Mouse (Mus musculus): ENCODE results near the gene Pgd. TPM values are rescaled to one million over a fixed set of nuclear protein-coding genes. Genes with fewer than 3 reads are reported as not detected.
A peak's percentile ranks its signal among the peaks of the same experiment; 100 is the strongest.

The Pgd gene
- polyA plus RNA-seq, 1 experiment from 2014 or later: 94.4 TPM

DNA sequence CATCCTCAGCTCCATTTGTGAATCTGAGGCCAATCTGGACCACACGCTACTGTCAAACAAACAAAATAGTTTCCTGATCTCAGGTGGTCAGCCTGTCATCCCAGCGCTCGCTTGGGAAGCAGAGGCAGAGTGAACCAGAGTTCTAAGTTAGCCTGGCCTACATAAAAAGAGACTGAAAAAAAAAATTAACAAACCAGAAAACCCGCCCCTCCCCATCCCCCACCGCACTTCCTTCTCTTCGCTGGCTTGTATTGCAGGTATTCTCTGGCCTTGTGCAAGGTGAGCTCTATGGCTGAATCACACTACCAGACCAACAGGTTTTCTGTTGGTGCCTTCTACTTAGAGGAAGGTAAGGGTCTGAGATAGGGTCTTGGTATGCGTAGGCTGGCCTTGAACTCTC, 19.0 kb downstream of the Pgd start:
- no peak overlapping the region for H3K27ac ChIP-seq (replicated peaks)
- peaks cover 28% of the 10 kb centered on the region for H3K36me3 ChIP-seq
- no peaks in the 10 kb centered on the region for H3K27me3 ChIP-seq
- no peak overlapping the region for H3K4me3 ChIP-seq
- no peaks in the 10 kb centered on the region for H3K9me3 ChIP-seq
- H3K4me2 ChIP-seq (replicated peaks): no peak overlapping the region
- ATAC-seq (replicated peaks): no peak
- H3K4me1 ChIP-seq: peaks cover 3% of the 10 kb centered on the region; the same call in 1 of the 2 replicates
- no peak overlapping the region for H3K9ac ChIP-seq (replicated peaks)
- whole genome bisulfite sequencing: 87% methylated on average over 7 of the region's 7 CpGs

DNA sequence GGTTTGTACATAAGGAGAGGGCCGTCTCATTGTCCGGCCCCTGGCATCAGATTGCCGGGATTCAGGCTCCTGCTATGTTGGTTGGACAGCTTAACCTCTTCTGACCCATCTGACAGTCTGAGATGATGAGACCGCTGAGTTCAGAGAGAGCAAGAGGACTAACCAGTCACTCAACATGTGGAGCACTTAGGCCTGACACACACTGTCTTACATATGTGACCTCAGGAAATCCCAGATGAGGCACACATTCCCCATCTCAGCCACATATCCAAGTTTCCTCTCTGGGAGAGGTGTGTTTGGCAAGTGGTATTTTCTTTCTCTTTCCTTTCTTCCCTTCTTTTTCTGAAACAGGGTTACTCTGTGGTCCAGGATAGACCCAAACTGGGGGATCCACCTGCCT, 21.4 kb downstream of the Pgd start:
- Histone ChIP-seq H3K9me3 (no peaks in the 10 kb centered on the region), H3K27me3 (no peaks in the 10 kb centered on the region), H3K4me2 (replicated peaks) (no peak overlapping the region), H3K4me1 (peaks cover 3% of the 10 kb centered on the region; the same call in 1 of the 2 replicates), H3K27ac (replicated peaks) (no peak overlapping the region), H3K9ac (replicated peaks) (no peak overlapping the region), H3K36me3 (peaks cover 9% of the 10 kb centered on the region), H3K4me3 (no peak overlapping the region)
- WGBS: 93% methylated on average over 4 of the region's 4 CpGs
- ATAC-seq (replicated peaks): no peak

DNA sequence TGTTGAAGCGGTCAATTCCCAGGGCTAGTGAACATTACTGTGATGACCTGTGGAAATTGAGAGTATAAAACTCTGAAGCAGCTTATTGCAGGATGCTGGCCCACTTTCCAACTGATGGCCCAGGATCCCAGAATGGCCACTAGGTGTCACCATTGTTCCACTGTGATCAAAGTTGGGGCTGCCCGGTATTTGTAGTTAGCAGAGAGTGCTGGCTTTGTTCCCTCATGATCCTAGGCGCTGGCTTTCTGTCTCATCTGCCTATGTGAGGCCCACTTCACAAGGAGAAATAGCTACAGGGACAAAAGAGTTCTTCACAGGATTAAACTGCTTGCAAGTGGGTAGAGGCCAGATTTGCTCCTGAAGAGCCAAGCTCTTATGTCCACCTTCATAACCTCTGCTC, 22.1 kb downstream of the Pgd start:
- H3K27me3 ChIP-seq: no peaks in the 10 kb centered on the region
- H3K36me3 ChIP-seq: 0 out of 2 replicates have a peak, but pooled peaks cover 2% of the 10 kb centered on the region
- peaks cover 3% of the 10 kb centered on the region; the same call in 1 of the 2 replicates for H3K4me1 ChIP-seq
- no peak overlapping the region for H3K4me3 ChIP-seq
- 3% methylated on average over 3 of the region's 3 CpGs for WGBS
- no peak overlapping the region for H3K4me2 ChIP-seq (replicated peaks)
- no peak overlapping the region for H3K9ac ChIP-seq (replicated peaks)
- no peaks in the 10 kb centered on the region for H3K9me3 ChIP-seq
- no peak overlapping the region; the same call in 1 of the 2 replicates for H3K27ac ChIP-seq (replicated peaks)
- peak; percentile 90 for ATAC-seq (replicated peaks)

DNA sequence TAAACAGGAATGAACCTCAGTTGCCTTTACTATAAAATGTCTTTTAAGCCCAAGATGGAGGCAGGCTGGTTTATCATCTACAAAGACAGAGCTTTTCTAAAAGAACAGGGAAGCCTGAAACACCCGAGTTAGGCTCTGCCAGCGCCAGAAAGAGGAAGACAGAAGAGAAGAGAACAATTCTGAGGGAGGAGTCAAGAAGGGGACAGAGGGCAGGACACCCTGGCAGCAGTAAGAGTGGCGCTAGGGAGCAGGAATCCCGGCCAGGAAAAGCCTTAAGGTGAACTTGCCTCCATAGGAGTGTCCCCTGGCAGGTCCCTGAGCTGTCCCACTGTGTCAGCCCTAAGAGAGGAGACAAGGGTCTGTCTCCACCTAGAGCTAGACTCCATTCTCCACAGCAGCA, 23.0 kb downstream of the Pgd start:
- ATAC-seq (replicated peaks): no peak
- no peak overlapping the region for H3K9ac ChIP-seq (replicated peaks)
- H3K4me1 ChIP-seq: peaks cover 3% of the 10 kb centered on the region; the same call in 1 of the 2 replicates
- H3K9me3 ChIP-seq: no peaks in the 10 kb centered on the region
- no peak overlapping the region for H3K4me3 ChIP-seq
- WGBS: 22% methylated on average over 4 of the region's 4 CpGs
- H3K4me2 ChIP-seq (replicated peaks): no peak overlapping the region
- H3K27me3 ChIP-seq: no peaks in the 10 kb centered on the region
- no peak overlapping the region for H3K27ac ChIP-seq (replicated peaks)
- no peaks in the 10 kb centered on the region for H3K36me3 ChIP-seq

DNA sequence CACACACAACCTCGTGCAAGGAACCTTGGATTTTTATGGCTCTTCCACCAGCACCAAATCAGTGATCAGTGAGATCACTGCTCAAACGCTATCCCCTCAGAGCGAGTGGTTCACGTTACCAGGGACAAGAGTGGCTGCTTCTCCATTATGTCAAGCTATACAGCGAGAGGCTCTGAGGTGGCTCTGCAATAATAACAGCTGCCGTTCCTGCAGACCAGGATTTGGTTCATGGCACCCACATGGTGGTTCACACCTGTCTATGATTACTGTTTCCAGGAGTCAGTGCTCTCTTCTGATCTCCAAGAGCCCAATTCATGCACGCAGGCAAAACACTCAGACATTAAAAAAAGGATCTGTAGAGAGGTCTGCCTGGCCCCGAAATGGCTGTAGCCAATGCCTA, 28.1 kb downstream of the Pgd start:
- ATAC-seq (replicated peaks): no peak
- H3K9me3 ChIP-seq: no peaks in the 10 kb centered on the region
- H3K4me2 ChIP-seq (replicated peaks): no peak overlapping the region
- no peaks in the 10 kb centered on the region for H3K27me3 ChIP-seq
- H3K4me1 ChIP-seq: peaks cover 8% of the 10 kb centered on the region
- no peak overlapping the region for H3K9ac ChIP-seq (replicated peaks)
- 88% methylated on average over 8 of the region's 8 CpGs for WGBS
- H3K27ac ChIP-seq (replicated peaks): no peak overlapping the region
- no peaks in the 10 kb centered on the region for H3K36me3 ChIP-seq
- no peak overlapping the region for H3K4me3 ChIP-seq

DNA sequence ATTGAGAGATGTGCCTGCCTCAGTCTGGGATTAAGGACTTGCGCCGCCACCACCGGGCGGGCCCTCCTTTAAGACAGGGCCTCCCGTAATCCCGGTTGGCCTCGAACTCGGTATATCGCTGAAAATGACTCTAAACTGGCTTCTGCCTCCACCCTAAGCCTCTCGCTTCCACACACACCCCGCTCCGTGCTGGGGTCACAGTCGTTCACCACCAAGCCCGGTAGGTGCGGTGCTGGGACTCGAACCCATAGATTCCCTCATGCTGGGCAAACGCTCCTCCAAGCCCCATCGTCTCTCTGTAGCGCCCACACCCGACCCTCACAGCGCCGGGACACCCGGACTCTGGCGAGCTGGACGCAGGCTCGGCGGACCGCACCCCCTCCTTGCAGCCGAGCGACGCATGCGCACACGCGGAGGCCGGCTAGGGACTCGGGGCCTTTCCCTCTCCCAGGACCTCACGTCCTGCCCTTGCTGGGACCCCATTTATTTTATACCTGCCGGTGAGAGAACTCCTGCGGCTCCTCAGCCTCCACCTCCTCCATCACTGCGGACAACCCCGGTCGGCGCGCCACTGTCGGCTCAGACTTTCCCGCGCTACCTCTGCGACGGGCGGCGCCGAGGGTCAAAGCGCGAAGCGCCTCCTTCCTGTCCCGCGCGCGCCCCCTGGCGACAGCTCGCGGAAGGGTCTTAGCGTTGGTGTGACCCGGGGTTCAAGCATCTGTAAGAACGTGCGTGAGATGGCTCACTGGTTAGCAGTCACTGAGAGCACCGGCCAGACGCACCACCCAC, 29.4 kb downstream of the Pgd start, which contains the start of gene Cenps:
TSS of gene Cenps (minus strand) at position 648 of the 789 bp plus-strand sequence.
- Histone ChIP-seq H3K4me1 (peaks cover 8% of the 10 kb centered on the region), H3K9ac (replicated peaks) (peak within 1 kb of the TSS; percentile 66), H3K4me2 (replicated peaks) (peak within 1 kb of the TSS; percentile 79), H3K36me3 (no peaks in the 10 kb centered on the region), H3K4me3 (peak within 1 kb of the TSS; percentile 69), H3K27ac (replicated peaks) (peak within 1 kb of the TSS; percentile 87), H3K27me3 (no peaks in the 10 kb centered on the region), H3K9me3 (no peaks in the 10 kb centered on the region)
- ATAC-seq (replicated peaks): peak; percentile 90
- WGBS: under 1% methylated on average over 68 of the region's 68 CpGs

DNA sequence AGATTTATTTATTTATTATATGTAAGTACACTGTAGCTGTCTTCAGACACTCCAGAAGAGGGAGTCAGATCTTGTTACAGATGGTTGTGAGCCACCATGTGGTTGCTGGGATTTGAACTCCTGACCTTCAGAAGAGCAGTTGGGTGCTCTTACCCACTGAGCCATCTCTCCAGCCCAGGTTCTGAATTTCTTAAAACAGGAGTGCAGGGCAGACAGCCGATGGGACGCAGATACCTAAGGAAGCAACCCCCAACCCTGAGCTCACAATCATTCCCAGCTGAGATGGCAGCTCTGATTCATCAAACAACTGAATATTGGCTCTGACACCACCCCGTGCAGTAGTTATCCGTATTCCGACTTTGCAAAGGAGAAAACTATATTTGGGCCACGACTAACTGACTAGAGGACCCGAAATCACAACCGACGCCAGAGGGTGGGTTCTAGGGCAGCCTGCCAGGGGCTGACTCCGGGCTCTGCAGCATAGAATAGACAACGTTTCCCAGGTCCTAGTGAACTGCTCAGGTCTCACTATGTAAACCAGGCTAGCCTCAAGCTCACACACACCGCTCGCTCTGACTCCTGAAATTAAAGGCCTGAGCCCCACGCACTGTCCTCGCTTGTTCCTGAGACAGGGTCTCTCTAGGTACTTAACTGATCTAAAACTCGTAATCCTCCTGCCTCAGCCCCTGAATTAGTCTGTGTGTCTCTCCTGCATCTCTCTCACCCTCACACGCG, 30.3 kb downstream of the Pgd start:
- H3K9me3 ChIP-seq: no peaks in the 10 kb centered on the region
- ATAC-seq (replicated peaks): peak; percentile 18; the same call in 1 of the 2 replicates
- H3K27me3 ChIP-seq: no peaks in the 10 kb centered on the region
- H3K27ac ChIP-seq (replicated peaks): 0 out of 2 replicates have a peak overlapping the region, but pooled peaks have one; percentile 87
- no peaks in the 10 kb centered on the region for H3K36me3 ChIP-seq
- H3K4me2 ChIP-seq (replicated peaks): peak overlapping the region; percentile 79
- H3K4me1 ChIP-seq: peaks cover 8% of the 10 kb centered on the region
- 58% methylated on average over 18 of the region's 18 CpGs for WGBS
- H3K4me3 ChIP-seq: peak overlapping the region; percentile 69
- peak overlapping the region; percentile 66 for H3K9ac ChIP-seq (replicated peaks)

DNA sequence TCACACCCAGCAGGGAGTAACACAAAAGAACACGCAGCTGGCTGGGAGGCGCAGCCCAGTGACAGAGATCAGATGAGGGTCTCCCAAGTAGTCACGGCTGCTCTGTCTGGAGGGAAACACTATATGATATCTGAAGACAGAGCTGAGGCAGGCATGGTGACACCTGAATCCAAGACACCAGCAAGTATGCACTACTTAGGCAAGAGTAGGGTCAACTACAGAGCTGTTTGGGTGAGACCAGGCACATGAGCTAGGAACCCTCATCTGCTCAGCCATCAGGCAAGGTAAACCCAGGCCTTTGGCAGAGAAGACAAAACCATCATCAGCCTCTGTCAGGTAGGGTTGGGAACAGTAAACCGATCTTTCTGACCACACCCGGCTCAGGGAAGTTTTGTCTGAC, 33.2 kb downstream of the Pgd start:
- 83% methylated on average over 5 of the region's 5 CpGs for WGBS

DNA sequence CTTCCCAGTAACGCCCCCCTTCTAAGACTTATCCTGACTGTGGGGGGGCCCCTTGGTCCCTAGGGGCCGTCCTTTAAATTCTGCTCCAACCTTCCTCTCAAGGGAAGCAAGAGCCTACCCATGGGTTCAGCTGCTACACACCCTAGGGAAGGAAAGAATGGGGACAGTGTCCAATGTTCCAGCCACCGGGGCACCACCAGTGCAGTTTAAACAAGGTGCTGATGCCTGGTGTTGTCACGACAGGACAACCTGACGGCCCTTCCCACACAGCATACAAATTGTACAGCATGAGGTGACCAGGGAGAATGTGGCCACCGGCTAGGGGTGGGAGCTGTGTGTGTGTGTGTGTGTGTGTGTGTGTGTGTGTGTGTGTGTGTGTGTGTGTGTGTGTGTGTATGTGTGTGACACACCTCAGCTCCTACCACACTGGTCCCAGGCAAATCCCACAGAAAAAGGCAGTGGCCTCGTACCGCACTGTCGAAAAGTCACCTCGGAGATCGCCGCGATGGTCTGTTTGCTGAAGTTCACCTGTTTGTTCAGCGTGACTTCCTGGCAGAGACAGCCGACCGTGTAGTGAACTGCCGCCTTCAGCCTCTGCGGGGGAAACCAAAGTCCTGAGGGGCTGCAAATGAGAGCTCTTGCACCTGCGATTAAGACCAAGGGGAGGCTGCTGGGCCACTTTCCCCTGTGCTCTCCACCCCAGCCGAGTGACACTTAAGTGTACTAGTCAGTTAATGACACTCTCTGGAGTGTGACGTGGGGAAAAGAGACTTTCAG, 34.6 kb downstream of the Pgd start:
- Histone ChIP-seq H3K4me1 (peaks cover 8% of the 10 kb centered on the region), H3K36me3 (peaks cover 9% of the 10 kb centered on the region; the same call in 1 of the 2 replicates), H3K9ac (replicated peaks) (no peak overlapping the region), H3K9me3 (no peaks in the 10 kb centered on the region), H3K4me3 (no peak overlapping the region), H3K27ac (replicated peaks) (no peak overlapping the region), H3K4me2 (replicated peaks) (no peak overlapping the region), H3K27me3 (no peaks in the 10 kb centered on the region)
- no peak for ATAC-seq (replicated peaks)
- WGBS: 94% methylated on average over 21 of the region's 21 CpGs

More for the DNA sequence above, 33.2 kb downstream of the Pgd start:
- Histone ChIP-seq H3K9me3 (no peaks in the 10 kb centered on the region), H3K4me3 (no peak overlapping the region), H3K27ac (replicated peaks) (no peak overlapping the region), H3K36me3 (peaks cover 9% of the 10 kb centered on the region; the same call in 1 of the 2 replicates), H3K27me3 (no peaks in the 10 kb centered on the region), H3K9ac (replicated peaks) (no peak overlapping the region), H3K4me2 (replicated peaks) (no peak overlapping the region), H3K4me1 (peaks cover 8% of the 10 kb centered on the region)
- no peak for ATAC-seq (replicated peaks)

DNA sequence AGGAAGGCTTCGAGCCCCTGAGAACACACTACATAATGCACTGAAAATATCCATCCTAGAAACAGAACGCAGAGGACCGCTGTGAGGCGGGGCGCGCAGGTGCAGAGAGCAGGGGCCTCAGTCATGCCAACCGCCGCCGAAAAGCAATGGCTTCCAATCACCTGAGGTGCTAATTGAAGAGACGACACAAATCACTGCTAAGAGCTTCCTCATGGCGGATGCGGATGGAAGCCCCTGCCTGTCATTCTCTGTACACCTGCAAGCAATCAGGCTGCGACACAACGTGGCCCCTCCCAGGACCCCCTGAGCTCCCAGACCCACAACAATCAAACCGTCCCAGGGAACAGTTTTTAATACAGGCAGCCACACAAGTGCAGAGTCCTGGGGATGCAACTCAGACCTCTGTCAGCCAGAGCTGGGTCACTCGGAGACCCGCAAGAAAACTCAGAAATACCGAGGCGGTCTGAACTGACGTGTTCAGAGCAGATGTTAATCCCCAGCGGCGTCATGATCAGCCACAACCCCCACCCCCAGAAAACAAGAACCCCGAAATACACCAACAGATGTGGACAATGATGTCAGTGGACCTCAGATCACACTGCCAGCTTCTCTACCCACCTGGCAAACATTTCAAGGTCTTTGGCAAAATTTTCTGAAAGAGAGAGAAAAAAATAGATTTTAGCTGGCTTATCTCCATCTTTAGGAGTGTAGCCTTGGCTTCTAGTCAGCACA, 35.4 kb downstream of the Pgd start:
- peaks cover under 1% of the 10 kb centered on the region; the same call in 1 of the 2 replicates for H3K4me1 ChIP-seq
- no peak for ATAC-seq (replicated peaks)
- WGBS: 90% methylated on average over 23 of the region's 23 CpGs
- H3K4me3 ChIP-seq: no peak overlapping the region
- H3K27me3 ChIP-seq: no peaks in the 10 kb centered on the region
- H3K9me3 ChIP-seq: no peaks in the 10 kb centered on the region
- no peak overlapping the region for H3K27ac ChIP-seq (replicated peaks)
- H3K9ac ChIP-seq (replicated peaks): no peak overlapping the region
- H3K4me2 ChIP-seq (replicated peaks): no peak overlapping the region
- peaks cover 9% of the 10 kb centered on the region; the same call in 1 of the 2 replicates for H3K36me3 ChIP-seq

DNA sequence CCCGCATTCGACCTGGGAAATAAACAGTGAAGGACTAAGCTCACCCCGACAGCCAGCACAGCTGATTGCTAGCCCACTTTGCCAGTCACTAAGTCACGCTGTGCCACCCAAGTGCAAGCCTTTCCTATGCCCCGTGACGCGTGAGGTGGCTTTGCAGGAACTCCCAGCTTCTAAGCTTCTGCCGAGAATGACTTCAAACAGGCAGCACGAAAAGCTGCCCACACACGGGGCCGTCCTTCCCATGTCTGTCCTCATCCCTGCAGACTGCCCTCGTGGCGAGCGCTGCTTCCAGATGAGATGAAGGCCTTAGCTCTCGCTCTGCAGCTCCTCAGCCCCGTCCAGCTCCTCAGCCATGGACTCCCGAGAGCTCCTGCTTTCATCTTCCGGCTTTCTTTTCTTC, 38.1 kb downstream of the Pgd start:
- no peak overlapping the region for H3K4me2 ChIP-seq (replicated peaks)
- no peaks in the 10 kb centered on the region for H3K27me3 ChIP-seq
- H3K27ac ChIP-seq (replicated peaks): no peak overlapping the region
- no peak overlapping the region for H3K4me3 ChIP-seq
- 88% methylated on average over 18 of the region's 18 CpGs for WGBS
- peaks cover 9% of the 10 kb centered on the region; the same call in 1 of the 2 replicates for H3K36me3 ChIP-seq
- no peak overlapping the region for H3K9ac ChIP-seq (replicated peaks)
- H3K4me1 ChIP-seq: no peaks in the 10 kb centered on the region
- no peak for ATAC-seq (replicated peaks)
- no peaks in the 10 kb centered on the region for H3K9me3 ChIP-seq

Measured in forebrain, embryonic 15.5 days (tissue).